Mouse (Mus musculus) kidney, embryonic 14.5 days (tissue): Measurements from ENCODE around the gene Slc6a3. TPM values are rescaled to one million over a fixed set of nuclear protein-coding genes. Genes with fewer than 3 reads are reported as not detected.

Experiments
- ATAC-seq: fragments of 200-750 bp; cut with Nextera tagmentation; 2 replicates; pipeline ENCODE4 v1.8.0; 2017; ENCODE audit warnings: moderate number of reproducible peaks, mild to moderate bottlenecking, moderate TSS enrichment, moderate library complexity; ENCODE audit not compliant: low FRiP score, low TSS enrichment
- H3K27ac ChIP-seq: fragments of 300-500 bp; sonication (generic); 2 replicates; pipeline ENCODE4 v1.5.1; 2014; ENCODE audit warnings: low read depth, mild to moderate bottlenecking, low read length, moderate library complexity, mixed read lengths
- H3K27me3 ChIP-seq: fragments of 300-500 bp; sonication (generic); 2 replicates; pipeline ENCODE4 v1.6.1; 2014; ENCODE audit warnings: mild to moderate bottlenecking, low read length; ENCODE audit not compliant: control insufficient read depth, insufficient read depth
- H3K36me3 ChIP-seq: fragments of 300-500 bp; sonication (generic); 2 replicates; pipeline ENCODE4 v1.6.1; 2014; ENCODE audit warnings: low read length, mixed read lengths; ENCODE audit not compliant: control insufficient read depth, insufficient read depth
- H3K4me1 ChIP-seq: fragments of 300-500 bp; sonication (generic); 2 replicates; pipeline ENCODE4 v1.6.1; 2014; ENCODE audit warnings: low read length, mixed read lengths; ENCODE audit not compliant: control insufficient read depth, insufficient read depth
- H3K4me2 ChIP-seq: fragments of 300-500 bp; sonication (generic); replicated peaks from 2 replicates; pipeline ENCODE4 v1.6.1; 2014; ENCODE audit warnings: low read depth, mild to moderate bottlenecking, low read length
- H3K4me3 ChIP-seq: fragments of 300-500 bp; sonication (generic); 2 replicates; pipeline ENCODE4 v1.5.1; 2014; ENCODE audit warnings: mild to moderate bottlenecking, low read length
- H3K9ac ChIP-seq: fragments of 300-500 bp; sonication (generic); 2 replicates; pipeline ENCODE4 v1.6.1; 2014; ENCODE audit warnings: low read depth, mild to moderate bottlenecking, low read length, moderate library complexity
- H3K9me3 ChIP-seq: fragments of 300-500 bp; sonication (generic); 2 replicates; pipeline ENCODE4 v1.6.1; 2016; ENCODE audit warnings: low read length; ENCODE audit not compliant: control insufficient read depth
- WGBS: fragments of 180-500 bp; shearing (Covaris S2); extraction: QIAGEN DNeasy Blood & Tissue Kit; methylation state at CpG from one replicate; pipeline ENCODE4 v1.1.7; 2014; 5-methylcytosine and 5-hydroxymethylcytosine counted together
- polyA plus RNA-seq: library from polyadenylated mRNA; unstranded; fragments of >200 nt; fragmentation: Nextera tagmentation; extraction: Ambion mirVana; gene quantifications from 2 replicates; pipeline ENCODE4 v1.2.1, GENCODE M21; 2014

Slc6a3 gene
- polyA plus RNA-seq, 1 experiment from 2014 or later: not detected

GRCm38 (mm10) chr13:73603522-73604155 lies 67.1 kb downstream of the Slc6a3 start, which contains the start of gene Clptm1l:
Clptm1l (plus strand) TSS chr13:73604006.
- WGBS: 1% methylated on average over 48 of the region's 53 CpGs
- Histone ChIP-seq H3K9ac (peak within 1 kb of the TSS; percentile 87), H3K36me3 (peaks cover 29% of the 10 kb centered on the region), H3K27ac (peak within 1 kb of the TSS; percentile 55; the same call in 1 of the 2 replicates), H3K4me3 (peak within 1 kb of the TSS; percentile 57), H3K4me1 (peaks cover 13% of the 10 kb centered on the region), H3K9me3 (no peaks in the 10 kb centered on the region), H3K4me2 (peak within 1 kb of the TSS; percentile 93), H3K27me3 (no peaks in the 10 kb centered on the region)
- ATAC-seq: peak; percentile 98

GRCm38 (mm10) chr13:73604156-73604957 lies 67.8 kb downstream of the Slc6a3 start:
- H3K4me1 ChIP-seq: peaks cover 13% of the 10 kb centered on the region
- no peaks in the 10 kb centered on the region for H3K27me3 ChIP-seq

GRCm38 (mm10) chr13:73618406-73618805 lies 81.9 kb downstream of the Slc6a3 start:
- no peaks in the 10 kb centered on the region for H3K9me3 ChIP-seq
- H3K4me2 ChIP-seq: no peak overlapping the region
- H3K27me3 ChIP-seq: no peaks in the 10 kb centered on the region
- no peak for ATAC-seq
- 93% methylated on average over 5 of the region's 5 CpGs for WGBS
- no peak overlapping the region for H3K27ac ChIP-seq
- no peak overlapping the region for H3K9ac ChIP-seq
- no peaks in the 10 kb centered on the region for H3K4me1 ChIP-seq
- H3K36me3 ChIP-seq: peaks cover 73% of the 10 kb centered on the region
- H3K4me3 ChIP-seq: no peak overlapping the region

More at GRCm38 (mm10) chr13:73604156-73604957, 67.8 kb downstream of the Slc6a3 start:
- H3K9ac ChIP-seq: peak overlapping the region; percentile 87
- peak overlapping the region; percentile 57 for H3K4me3 ChIP-seq
- 5% methylated on average over 25 of the region's 39 CpGs for WGBS
- no peak overlapping the region for H3K27ac ChIP-seq
- H3K36me3 ChIP-seq: peaks cover 36% of the 10 kb centered on the region
- no peaks in the 10 kb centered on the region for H3K9me3 ChIP-seq
- peak; percentile 85 for ATAC-seq
- H3K4me2 ChIP-seq: peak overlapping the region; percentile 93

- 68% methylated on average over 6 of the region's 6 CpGs for WGBS
Observed at GRCm38 (mm10) chr13:73620637-73621036, 84.1 kb downstream of the Slc6a3 start.

GRCm38 (mm10) chr13:73626410-73626744 lies 89.8 kb downstream of the Slc6a3 start:
- WGBS: 40% methylated on average over 6 of the region's 6 CpGs
- H3K4me2 ChIP-seq: peak overlapping the region; percentile 85
- ATAC-seq: no peak; the same call in 1 of the 2 replicates
- H3K9me3 ChIP-seq: no peaks in the 10 kb centered on the region
- H3K4me3 ChIP-seq: peak overlapping the region; percentile 69
- no peak overlapping the region for H3K27ac ChIP-seq
- H3K27me3 ChIP-seq: no peaks in the 10 kb centered on the region
- peaks cover 3% of the 10 kb centered on the region; the same call in 1 of the 2 replicates for H3K36me3 ChIP-seq
- peak overlapping the region; percentile 73 for H3K9ac ChIP-seq
- 0 out of 2 replicates have a peak, but pooled peaks cover 10% of the 10 kb centered on the region for H3K4me1 ChIP-seq

More at GRCm38 (mm10) chr13:73620637-73621036, 84.1 kb downstream of the Slc6a3 start:
- no peaks in the 10 kb centered on the region for H3K27me3 ChIP-seq
- H3K4me1 ChIP-seq: no peaks in the 10 kb centered on the region
- H3K4me2 ChIP-seq: no peak overlapping the region
- H3K9ac ChIP-seq: no peak overlapping the region
- no peak overlapping the region for H3K4me3 ChIP-seq
- H3K9me3 ChIP-seq: no peaks in the 10 kb centered on the region
- H3K36me3 ChIP-seq: peaks cover 50% of the 10 kb centered on the region
- no peak for ATAC-seq
- H3K27ac ChIP-seq: no peak overlapping the region

GRCm38 (mm10) chr13:73626745-73627549 lies 90.4 kb downstream of the Slc6a3 start, which contains the start of gene Tert:
Tert (plus strand) TSS chr13:73626911.
- Histone ChIP-seq H3K4me3 (peak within 1 kb of the TSS; percentile 69), H3K27me3 (no peaks in the 10 kb centered on the region), H3K27ac (no peak within 1 kb of the TSS), H3K36me3 (peaks cover 3% of the 10 kb centered on the region; the same call in 1 of the 2 replicates), H3K4me2 (peak within 1 kb of the TSS; percentile 85), H3K9me3 (no peaks in the 10 kb centered on the region), H3K4me1 (0 out of 2 replicates have a peak, but pooled peaks cover 10% of the 10 kb centered on the region), H3K9ac (peak within 1 kb of the TSS; percentile 73)
- ATAC-seq: peak; percentile 88
- 9% methylated on average over 47 of the region's 47 CpGs for WGBS

Other genes with a start within 250 kb of the Slc6a3 start
- gene Mrpl36, start 208.2 kb upstream of the Slc6a3 start, polyA plus RNA-seq: 129 and 132 TPM in 2 replicates
- gene Ndufs6, start 208.2 kb upstream of the Slc6a3 start, polyA plus RNA-seq: 323 and 434 TPM in 2 replicates
- gene Lpcat1, start 69.5 kb upstream of the Slc6a3 start, polyA plus RNA-seq: 39.8 and 45.0 TPM in 2 replicates
- gene Clptm1l, start 67.3 kb downstream of the Slc6a3 start, polyA plus RNA-seq: 91.1 and 135 TPM in 2 replicates
- 5.2 and 7.9 TPM in 2 replicates for gene Tert, start 90.2 kb downstream of the Slc6a3 start, polyA plus RNA-seq
- gene Slc6a18, start 141.3 kb downstream of the Slc6a3 start, polyA plus RNA-seq: 2.5 and 5.2 TPM in 2 replicates
- 0.53 and 0.92 TPM in 2 replicates for gene Slc6a19, start 168.1 kb downstream of the Slc6a3 start, polyA plus RNA-seq
- 12.9 and 28.7 TPM in 2 replicates for gene Slc12a7, start 196.3 kb downstream of the Slc6a3 start, polyA plus RNA-seq